Mouse (Mus musculus) CH12.LX (cell line): ENCODE results near the gene Iscu. TPM values are rescaled to one million over a fixed set of nuclear protein-coding genes. Genes with fewer than 3 reads are reported as not detected.

Source experiments
- DNase-seq: peaks from one replicate; pipeline ENCODE4 v3.0.0-alpha.2; 2013; ENCODE audit errors: extremely low read depth
- H3K27ac ChIP-seq: 2 replicates; pipeline ENCODE4 v1.5.1; 2012; ENCODE audit warnings: low read depth, mild to moderate bottlenecking, control low read depth, moderate library complexity; ENCODE audit not compliant: insufficient read depth
- H3K27me3 ChIP-seq: replicated peaks from 2 replicates; pipeline ENCODE3; 2012; ENCODE audit warnings: inconsistent platforms
- H3K36me3 ChIP-seq, 2 experiments: replicated peaks in 1 of 2; 2 replicates each; pipeline versions ENCODE3 to v1.6.1; 2012; ENCODE audit warnings: inconsistent platforms in 1 of 2, low read length in 1 of 2, mild to moderate bottlenecking in 1 of 2, mixed read lengths in 1 of 2, moderate library complexity in 1 of 2; ENCODE audit not compliant: control insufficient read depth in 1 of 2, insufficient read depth in 1 of 2
- H3K4me1 ChIP-seq, 2 experiments: 2 replicates each; pipeline ENCODE4 v1.6.1; 2012; ENCODE audit warnings: inconsistent platforms in 1 of 2, moderate library complexity in 1 of 2; ENCODE audit not compliant: insufficient read depth in 2 of 2, control insufficient read depth in 1 of 2
- H3K4me2 ChIP-seq: 2 replicates; pipeline ENCODE4 v1.6.1; 2012; ENCODE audit warnings: low read depth, mild to moderate bottlenecking, control low read depth; ENCODE audit not compliant: poor library complexity, insufficient read depth, severe bottlenecking
- H3K4me3 ChIP-seq, 3 experiments: fragments of 150-350 bp in 1 of 3; sonication (generic) in 1 of 3; replicated peaks in 1 of 3; 2 replicates each; pipeline versions ENCODE3 to v1.5.1; 2011 to 2012; ENCODE audit warnings: low read depth in 2 of 3, low read length in 2 of 3, mild to moderate bottlenecking in 2 of 3, moderate library complexity in 2 of 3, control low read depth in 1 of 3, improper control_type of control experiment in 1 of 3, inconsistent platforms in 1 of 3, mixed read lengths in 1 of 3; ENCODE audit not compliant: poor library complexity in 1 of 3
- H3K79me2 ChIP-seq: replicated peaks from 2 replicates; pipeline ENCODE4 v1.6.1; 2012; ENCODE audit warnings: mild to moderate bottlenecking, moderate library complexity; ENCODE audit not compliant: control insufficient read depth, poor library complexity, insufficient read depth, severe bottlenecking; ENCODE audit errors: extremely low read depth
- H3K9ac ChIP-seq: 2 replicates; pipeline ENCODE4 v1.6.1; 2012; ENCODE audit warnings: low read depth, mild to moderate bottlenecking, control low read depth, moderate library complexity; ENCODE audit not compliant: insufficient read depth
- H3K9me3 ChIP-seq: replicated peaks from 2 replicates; pipeline ENCODE3; 2012; ENCODE audit warnings: low read length, inconsistent platforms, mixed read lengths
- CTCF ChIP-seq, 2 experiments: IDR thresholded peaks in 1 of 2; conservative IDR thresholded peaks in 1 of 2; 2 replicates each; pipeline ENCODE4 v1.5.1; 2011 to 2012; ENCODE audit warnings: low read depth in 2 of 2, low read length in 2 of 2, improper control_type of control experiment in 1 of 2, inconsistent platforms in 1 of 2, mild to moderate bottlenecking in 1 of 2, moderate library complexity in 1 of 2
- ELF1 ChIP-seq: IDR thresholded peaks from 2 replicates; pipeline ENCODE4 v1.6.1; 2014; ENCODE audit warnings: low read depth, mild to moderate bottlenecking, inconsistent platforms, low read length, improper control_type of control experiment
- HCFC1 ChIP-seq: IDR thresholded peaks from 2 replicates; pipeline ENCODE4 v1.6.1; 2012; ENCODE audit warnings: low read depth, mild to moderate bottlenecking, inconsistent platforms, low read length, improper control_type of control experiment
- JUND ChIP-seq: conservative IDR thresholded peaks from 2 replicates; pipeline ENCODE4 v1.6.1; 2011; ENCODE audit warnings: low read depth, low read length, improper control_type of control experiment
- MAFK ChIP-seq: IDR thresholded peaks from 2 replicates; pipeline ENCODE4 v1.6.1; 2011; ENCODE audit warnings: low read length, improper control_type of control experiment; ENCODE audit not compliant: insufficient replicate concordance
- MXI1 ChIP-seq: IDR thresholded peaks from 2 replicates; pipeline ENCODE4 v1.6.1; 2011; ENCODE audit warnings: mild to moderate bottlenecking, low read depth, low read length, improper control_type of control experiment
- NRF1 ChIP-seq: IDR thresholded peaks from 2 replicates; pipeline ENCODE4 v1.6.1; 2014; ENCODE audit warnings: low read depth, mild to moderate bottlenecking, inconsistent platforms, low read length, improper control_type of control experiment, moderate library complexity
- PAX5 ChIP-seq: IDR thresholded peaks from 2 replicates; pipeline ENCODE4 v1.6.1; 2012; ENCODE audit warnings: low read length, inconsistent platforms, mixed read lengths
- TCF12 ChIP-seq: IDR thresholded peaks from 2 replicates; pipeline ENCODE4 v1.6.1; 2014; ENCODE audit warnings: low read depth, mild to moderate bottlenecking, inconsistent platforms, low read length, improper control_type of control experiment
- UBTF ChIP-seq: IDR thresholded peaks from 2 replicates; pipeline ENCODE4 v1.6.1; 2012; ENCODE audit warnings: low read depth, mild to moderate bottlenecking, inconsistent platforms, low read length, improper control_type of control experiment, moderate library complexity
- USF2 ChIP-seq: conservative IDR thresholded peaks from 2 replicates; pipeline ENCODE4 v1.6.1; 2011; ENCODE audit warnings: low read depth, low read length, improper control_type of control experiment
- ZC3H11A ChIP-seq: IDR thresholded peaks from 2 replicates; pipeline ENCODE4 v1.6.1; 2012; ENCODE audit warnings: low read depth, mild to moderate bottlenecking, inconsistent platforms, low read length, improper control_type of control experiment
- ZNF384 ChIP-seq: IDR thresholded peaks from 2 replicates; pipeline ENCODE4 v1.6.1; 2012; ENCODE audit warnings: low read depth, low read length, improper control_type of control experiment, inconsistent platforms
- dilution Hi-C: fragments of 300-500 bp; cut with MboI; formaldehyde crosslinking; loops from 2 replicates; pipeline ENCODE4 v1.14.3; 2020; ENCODE audit warnings: low sequenced_read_pairs; ENCODE audit not compliant: extremely low pct_unique_long_range_greater_than_20kb, extremely low pct_ligation_motif_present
- in situ Hi-C: fragments of 300-500 bp; cut with MboI; formaldehyde crosslinking; loops from 3 replicates; pipeline ENCODE4 v1.14.3; 2019; ENCODE audit warnings: low sequenced_read_pairs, low pct_ligation_motif_present, low pct_unique_long_range_greater_than_20kb, mixed read lengths
- polyA plus RNA-seq: library from polyadenylated mRNA; unstranded; fragments of >175 nt; gene quantifications from 2 replicates; pipeline ENCODE4 v1.2.1, GENCODE M21; 2012; ENCODE audit warnings: low read depth; ENCODE audit not compliant: insufficient read length
- total RNA-seq, 2 experiments: library from RNA; depleted of rRNA; stranded (reverse); fragments of 300-350 nt in 1 of 2; fragments of >200 nt in 1 of 2; gene quantifications; 2 replicates each; pipeline ENCODE4 v1.2.3; 2012 to 2014

The Iscu gene
- total and polyA plus RNA-seq, 3 experiments, result 72.1 to 86.7 (median 79.3) TPM

DNA sequence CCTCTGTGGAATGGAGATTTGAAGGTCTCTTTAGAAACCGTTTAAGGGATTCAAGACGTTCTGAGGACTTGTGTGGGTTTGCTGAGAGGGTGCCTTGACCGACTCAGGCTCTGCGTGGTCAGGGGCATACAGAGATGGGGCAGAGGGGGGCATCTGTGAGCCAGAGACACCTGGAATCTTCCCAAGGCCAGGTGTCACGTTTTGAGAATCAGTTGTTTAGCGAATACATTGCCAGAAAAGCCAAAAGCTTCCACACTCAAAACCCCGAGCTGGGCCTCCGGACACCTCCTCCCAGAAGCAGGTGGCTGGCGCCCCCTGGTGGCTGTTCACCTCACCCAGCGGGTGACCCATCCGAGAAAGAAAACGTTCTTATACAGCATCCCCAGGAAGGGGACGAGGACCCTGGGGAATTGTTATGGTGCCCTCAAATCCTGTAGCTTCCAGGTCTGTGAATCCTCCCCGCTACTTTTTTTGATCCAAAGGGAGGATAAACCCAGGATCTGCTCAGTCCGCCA, 43.1 kb downstream of the Iscu start (continued):
- TF ChIP-seq NRF1 (no peak; the same call in 1 of the 2 replicates), MXI1 (peak; percentile 60; the same call in 1 of the 2 replicates), ZC3H11A (peak; percentile 85), CTCF (conservative IDR thresholded peaks at IDR 0.05 in 1 of 2, IDR thresholded peaks at IDR 0.05 in 1 of 2; ENCODE audit: low read depth in 2 of 2, low read length in 2 of 2) (peak; percentile 83 to 96), UBTF (no peak), USF2 (no peak), HCFC1 (peak; percentile 34; the same call in 1 of the 2 replicates), ZNF384 (no peak)

GRCm38 (mm10) chr5:113818572-113818971, 46.0 kb downstream of the Iscu start:
- Histone ChIP-seq H3K27ac (no peak overlapping the region), H3K36me3 (peaks cover 6 to 33% of the 10 kb centered on the region in 2 experiments), H3K4me1 (peaks cover 9 to 29% of the 10 kb centered on the region in 2 experiments; a peak in 3 of 4 replicates), H3K79me2 (no peaks in the 10 kb centered on the region), H3K9ac (no peak overlapping the region), H3K27me3 (no peaks in the 10 kb centered on the region), H3K9me3 (peaks cover 11% of the 10 kb centered on the region), H3K4me2 (no peak overlapping the region), H3K4me3 (no peak overlapping the region)
- dilution Hi-C loops, result no loop called here
- in situ Hi-C loops, result loop anchor here (10.0 kb wide), 1 partner anchor 454 kb away; no protein-coding TSS in a partner anchor
- TF ChIP-seq ZNF384 (no peak), TCF12 (no peak)
- no peak for DNase-seq

- no peak overlapping the region for H3K27ac ChIP-seq
- H3K36me3 ChIP-seq, result peaks cover 8 to 52% of the 10 kb centered on the region in 2 experiments
Observed at GRCm38 (mm10) chr5:113824228-113824627, 51.7 kb downstream of the Iscu start.

More at GRCm38 (mm10) chr5:113824228-113824627, 51.7 kb downstream of the Iscu start:
- no peak overlapping the region for H3K4me2 ChIP-seq
- no peak overlapping the region for H3K4me3 ChIP-seq
- H3K9me3 ChIP-seq, result peaks cover 32% of the 10 kb centered on the region
- in situ Hi-C loops (loop anchor here (10.0 kb wide), 1 partner anchor 239 kb away; no protein-coding TSS in a partner anchor), dilution Hi-C loops (no loop called here)
- H3K9ac ChIP-seq, result no peak overlapping the region
- H3K4me1 ChIP-seq, result peaks cover 19 to 48% of the 10 kb centered on the region in 2 experiments
- DNase-seq, result no peak
- H3K79me2 ChIP-seq, result no peaks in the 10 kb centered on the region
- no peaks in the 10 kb centered on the region for H3K27me3 ChIP-seq
- TF ChIP-seq MAFK (no peak), ELF1 (no peak), JUND (no peak), UBTF (no peak), PAX5 (no peak), USF2 (no peak)
